Mouse (Mus musculus) midbrain, postnatal 0 days (tissue): Measurements from ENCODE around the gene A930004D18Rik. TPM values are rescaled to one million over a fixed set of nuclear protein-coding genes. Genes with fewer than 3 reads are reported as not detected.

Experiments
- ATAC-seq: fragments of 200-750 bp; cut with Nextera tagmentation; 2 replicates; pipeline ENCODE4 v1.8.0; 2017; ENCODE audit warnings: moderate number of reproducible peaks, mild to moderate bottlenecking, moderate TSS enrichment, moderate library complexity; ENCODE audit not compliant: low FRiP score
- DNase-seq: peaks from one replicate; pipeline ENCODE4 v3.0.0-alpha.2; 2015; ENCODE audit warnings: low spot score
- H3K27ac ChIP-seq: fragments of 300-500 bp; sonication (generic); 2 replicates; pipeline ENCODE4 v1.5.1; 2014; ENCODE audit warnings: low read depth, mild to moderate bottlenecking, low read length, mixed read lengths
- H3K27me3 ChIP-seq: fragments of 300-500 bp; sonication (generic); 2 replicates; pipeline ENCODE4 v1.6.1; 2014; ENCODE audit warnings: low read length, control low read depth, mixed read lengths; ENCODE audit not compliant: insufficient read depth
- H3K36me3 ChIP-seq: fragments of 300-500 bp; sonication (generic); 2 replicates; pipeline ENCODE4 v1.6.1; 2014; ENCODE audit warnings: low read length, control low read depth, mixed read lengths; ENCODE audit not compliant: insufficient read depth
- H3K4me1 ChIP-seq: fragments of 300-500 bp; sonication (generic); 2 replicates; pipeline ENCODE4 v1.6.1; 2014; ENCODE audit warnings: mild to moderate bottlenecking, control low read depth, antibody characterized with exemption, low read length, mixed read lengths; ENCODE audit not compliant: insufficient read depth
- H3K4me2 ChIP-seq: fragments of 300-500 bp; sonication (generic); 2 replicates; pipeline ENCODE4 v1.6.1; 2014; ENCODE audit warnings: low read depth, mild to moderate bottlenecking, low read length, mixed read lengths; ENCODE audit not compliant: poor library complexity, severe bottlenecking
- H3K4me3 ChIP-seq: fragments of 300-500 bp; sonication (generic); 2 replicates; pipeline ENCODE4 v1.5.1; 2014; ENCODE audit warnings: low read depth, mild to moderate bottlenecking, low read length, moderate library complexity
- H3K9ac ChIP-seq: fragments of 300-500 bp; sonication (generic); replicated peaks from 2 replicates; pipeline ENCODE4 v1.6.1; 2014; ENCODE audit warnings: mild to moderate bottlenecking, low read length, moderate library complexity, mixed read lengths; ENCODE audit not compliant: poor library complexity, severe bottlenecking
- H3K9me3 ChIP-seq: fragments of 300-500 bp; sonication (generic); 2 replicates; pipeline ENCODE4 v1.6.1; 2016; ENCODE audit warnings: low read length, control low read depth
- CTCF ChIP-seq: IDR thresholded peaks from 2 replicates; pipeline ENCODE4 v1.5.1; 2016; ENCODE audit warnings: antibody characterized with exemption, mild to moderate bottlenecking
- WGBS: fragments of 180-500 bp; shearing (Covaris S2); extraction: QIAGEN DNeasy Blood & Tissue Kit; methylation state at CpG from one replicate; pipeline ENCODE4 v1.1.7; 2014; 5-methylcytosine and 5-hydroxymethylcytosine counted together
- polyA plus RNA-seq: library from polyadenylated mRNA; unstranded; fragments of >200 nt; fragmentation: Nextera tagmentation; extraction: Ambion mirVana; gene quantifications from 2 replicates; pipeline ENCODE4 v1.2.1, GENCODE M21; 2015
- total RNA-seq: library from RNA; depleted of rRNA; stranded (reverse); fragments of >200 nt; gene quantifications from 2 replicates; pipeline ENCODE4 v1.2.3, GENCODE M21; 2014

Gene A930004D18Rik
- total and polyA plus RNA-seq, 2 experiments from 2014 or later, result 3.6 to 10.3 TPM

GRCm38 (mm10) chr2:18064941-18065707 lies 27.6 kb upstream of the A930004D18Rik start:
- Histone ChIP-seq H3K4me1 (no peaks in the 10 kb centered on the region), H3K9ac (peak overlapping the region; percentile 96), H3K4me3 (peak overlapping the region; percentile 81), H3K9me3 (no peaks in the 10 kb centered on the region), H3K4me2 (peak overlapping the region; percentile 77), H3K36me3 (no peaks in the 10 kb centered on the region), H3K27ac (peak overlapping the region; percentile 97), H3K27me3 (no peaks in the 10 kb centered on the region)
- under 1% methylated on average over 58 of the region's 85 CpGs for WGBS
- DNase-seq (peak; percentile 72), ATAC-seq (peak; percentile 67)
- no peak for TF ChIP-seq CTCF

DNA sequence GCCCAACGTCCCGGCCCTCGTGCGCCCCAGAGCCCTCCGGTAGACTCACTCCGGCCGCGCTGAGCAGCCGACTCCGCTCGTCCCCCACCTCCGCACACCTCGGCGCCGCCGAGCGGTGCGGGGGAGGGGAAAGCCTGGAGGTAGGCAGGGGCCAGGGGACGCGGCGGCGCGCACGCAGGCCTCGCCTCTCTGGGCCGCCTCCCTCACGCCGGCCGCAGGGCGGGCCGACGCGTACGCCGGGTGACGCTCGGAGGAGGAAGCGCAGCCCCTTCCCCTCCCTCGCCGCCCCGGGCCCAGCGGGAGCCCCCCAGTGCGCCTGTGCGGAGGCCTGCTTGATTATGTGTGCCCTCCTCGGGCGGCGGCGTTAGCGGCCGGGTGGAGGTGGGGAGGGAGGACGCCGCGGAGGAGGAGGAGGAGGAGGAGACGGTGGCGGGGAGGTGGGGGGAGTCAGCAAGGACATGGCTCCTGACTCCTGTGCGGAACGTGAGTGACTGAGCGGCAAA lies 26.9 kb upstream of the A930004D18Rik start:
- H3K4me1 ChIP-seq, result no peaks in the 10 kb centered on the region
- H3K9me3 ChIP-seq, result no peaks in the 10 kb centered on the region
- no peaks in the 10 kb centered on the region for H3K36me3 ChIP-seq
- under 1% methylated on average over 35 of the region's 58 CpGs for WGBS
- peak overlapping the region; percentile 81 for H3K4me3 ChIP-seq
- H3K4me2 ChIP-seq, result peak overlapping the region; percentile 77
- DNase-seq (peak; percentile 96), ATAC-seq (peak; percentile 97)
- no peaks in the 10 kb centered on the region for H3K27me3 ChIP-seq
- TF ChIP-seq CTCF, result no peak
- H3K9ac ChIP-seq, result peak overlapping the region; percentile 96
- peak overlapping the region; percentile 97 for H3K27ac ChIP-seq

DNA sequence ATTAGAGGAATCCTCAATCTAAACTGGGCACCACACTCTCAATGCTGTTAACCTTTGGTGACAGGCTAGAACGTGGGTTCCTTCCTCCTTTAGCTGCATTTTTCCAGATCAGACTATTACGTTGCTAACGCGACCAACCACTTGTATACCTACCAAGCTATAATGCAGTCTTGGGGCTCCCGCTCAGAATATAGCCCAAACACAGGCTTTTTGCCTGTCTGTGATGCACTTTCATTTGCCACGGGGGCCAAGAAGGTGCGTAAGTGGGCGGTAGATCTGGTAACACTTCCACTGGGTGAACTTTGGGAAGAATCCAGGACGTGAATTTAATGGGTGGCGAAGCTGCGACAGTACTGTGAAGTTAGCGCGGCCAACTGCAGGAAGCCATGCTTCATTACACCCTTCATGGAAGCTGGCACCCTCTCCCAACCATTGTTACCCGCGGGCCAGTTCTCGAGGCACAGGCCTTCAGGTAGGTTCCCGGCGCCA lies 26.3 kb upstream of the A930004D18Rik start:
- Histone ChIP-seq H3K27ac (peak overlapping the region; percentile 97), H3K4me3 (peak overlapping the region; percentile 81), H3K9ac (peak overlapping the region; percentile 96), H3K9me3 (no peaks in the 10 kb centered on the region), H3K4me2 (peak overlapping the region; percentile 77), H3K4me1 (no peaks in the 10 kb centered on the region), H3K36me3 (no peaks in the 10 kb centered on the region), H3K27me3 (no peaks in the 10 kb centered on the region)
- 0% methylated on average over 18 of the region's 18 CpGs for WGBS
- ATAC-seq (peak; percentile 64), DNase-seq (peak; percentile 78)
- peak; percentile 10; the same call in 1 of the 2 replicates for TF ChIP-seq CTCF

- ATAC-seq (no peak), DNase-seq (no peak)
- Histone ChIP-seq H3K27me3 (no peaks in the 10 kb centered on the region), H3K9me3 (no peaks in the 10 kb centered on the region), H3K27ac (no peak overlapping the region), H3K36me3 (no peaks in the 10 kb centered on the region), H3K4me1 (no peaks in the 10 kb centered on the region), H3K4me3 (no peak overlapping the region), H3K9ac (no peak overlapping the region), H3K4me2 (no peak overlapping the region)
- 75% methylated on average over 1 of the region's 1 CpGs for WGBS
- no peak for TF ChIP-seq CTCF
These were observed 22.9 kb upstream of the A930004D18Rik start for GRCm38 (mm10) chr2:18060396-18060795.

- no peak for TF ChIP-seq CTCF
- no peak for ATAC-seq
- DNase-seq, result no peak
- H3K4me2 ChIP-seq, result no peak overlapping the region
- H3K27ac ChIP-seq, result no peak overlapping the region
- no peak overlapping the region for H3K4me3 ChIP-seq
- no peaks in the 10 kb centered on the region for H3K9me3 ChIP-seq
- no peak overlapping the region for H3K9ac ChIP-seq
- H3K36me3 ChIP-seq, result no peaks in the 10 kb centered on the region
- H3K4me1 ChIP-seq, result no peaks in the 10 kb centered on the region
- no peaks in the 10 kb centered on the region for H3K27me3 ChIP-seq
- WGBS, result 77% methylated on average over 1 of the region's 1 CpGs
These were observed 22.4 kb upstream of the A930004D18Rik start for GRCm38 (mm10) chr2:18059891-18060290.

- H3K4me2 ChIP-seq, result no peak overlapping the region; the same call in 1 of the 2 replicates
- no peak overlapping the region for H3K9ac ChIP-seq
- ATAC-seq (no peak), DNase-seq (no peak)
- TF ChIP-seq CTCF, result no peak
- 57% methylated on average over 2 of the region's 2 CpGs for WGBS
- H3K36me3 ChIP-seq, result no peaks in the 10 kb centered on the region
- H3K27ac ChIP-seq, result no peak overlapping the region
- no peaks in the 10 kb centered on the region for H3K9me3 ChIP-seq
- no peak overlapping the region for H3K4me3 ChIP-seq
- H3K4me1 ChIP-seq, result no peaks in the 10 kb centered on the region
- H3K27me3 ChIP-seq, result no peaks in the 10 kb centered on the region
These were observed 21.5 kb upstream of the A930004D18Rik start for GRCm38 (mm10) chr2:18059063-18059462.
